Mouse (Mus musculus) cerebellum, adult 2 months (tissue): ENCODE results near the gene Sirt7.

Source experiments
- CTCF ChIP-seq: fragments of 200-500 bp; IDR thresholded peaks from 2 replicates; pipeline ENCODE4 v1.5.1; 2011; ENCODE audit warnings: low read depth, mild to moderate bottlenecking, control low read depth, low read length, moderate library complexity, borderline replicate concordance; ENCODE audit not compliant: insufficient read depth
- POLR2A ChIP-seq: fragments of 200-500 bp; IDR thresholded peaks from 2 replicates; pipeline ENCODE4 v1.6.1; 2011; ENCODE audit warnings: low read length, control low read depth, borderline replicate concordance; ENCODE audit not compliant: insufficient read depth

GRCm38 (mm10) chr11:120626785-120627467 lies 1.9 kb upstream of the Sirt7 start:
- no peak for TF ChIP-seq CTCF
- no peak for TF ChIP-seq POLR2A
